Comparison of ENCODE assay signal across 23 mouse cellular contexts in the genomic region with DNA sequence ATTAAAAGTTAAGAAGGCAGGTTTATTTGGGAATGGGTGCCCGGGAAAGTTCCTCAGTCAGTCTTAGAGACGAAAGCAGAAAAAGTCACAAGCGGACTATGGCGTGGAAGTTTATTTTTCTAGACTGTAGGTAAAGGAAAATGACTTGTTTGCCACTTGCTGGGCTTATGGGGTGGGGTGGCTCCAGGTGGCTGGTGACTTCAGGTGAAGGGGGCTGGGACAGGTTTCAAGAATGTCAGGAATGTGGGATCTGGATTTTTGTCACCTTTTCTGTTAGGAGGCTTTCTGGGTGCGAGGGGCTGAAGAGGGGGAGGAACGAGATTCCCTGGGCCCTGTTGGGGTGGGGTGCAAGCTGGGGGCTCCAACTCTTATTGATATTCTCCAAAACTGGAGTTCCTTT. TPM values are rescaled to one million over a fixed set of nuclear protein-coding genes. Genes with fewer than 3 reads are reported as not detected.
DNase-seq lines count a peak whose midpoint lies in the region; ATAC-seq and TF ChIP-seq lines count a peak whose summit lies in the region.
"Had no signal": no experiment of that assay in that cellular context is flagged by ENCODE, and none has a peak within 500 bp of the region (broad histone marks: within the 10 kb centered on the region; RNA-seq: fewer than 3 reads in every experiment).

No protein-coding gene starts in this region.

- TF ChIP-seq CTCF in lung, postnatal 0 days (IDR thresholded peaks at IDR 0.05), result no peak
- no peak for TF ChIP-seq CTCF in ES-Bruce4 (IDR thresholded peaks at IDR 0.05; ENCODE audit: low read depth, low read length)

- no peaks in the 10 kb centered on the region for H3K36me3 ChIP-seq in lung, embryonic 15.5 days
- no peaks in the 10 kb centered on the region for H3K36me3 ChIP-seq in lung, postnatal 0 days (ENCODE audit: insufficient read depth, low read length)
- no peaks in the 10 kb centered on the region for H3K36me3 ChIP-seq in ES-Bruce4 (ENCODE audit: control insufficient read depth, insufficient read depth, low read length, poor library complexity, severe bottlenecking)
- H3K36me3 ChIP-seq: embryonic facial prominence, embryonic 13.5 days; embryonic facial prominence, embryonic 15.5 days; forebrain, embryonic 10.5 days; forebrain, embryonic 12.5 days had no signal

- H3K4me3 ChIP-seq in lung, embryonic 15.5 days, result no peak overlapping the region
- H3K4me3 ChIP-seq in lung, postnatal 0 days (ENCODE audit: low read depth, low read length), result no peak overlapping the region
- H3K4me3 ChIP-seq in ES-Bruce4 (ENCODE audit: low read depth, low read length), result no peak overlapping the region
- H3K4me3 ChIP-seq: embryonic facial prominence, embryonic 13.5 days; embryonic facial prominence, embryonic 15.5 days; erythroblast, embryonic 14.5 days; forebrain, embryonic 10.5 days; forebrain, embryonic 12.5 days had no signal

- 0 out of 2 replicates have a peak, but pooled peaks have one; percentile 42 for ATAC-seq in lung, embryonic 15.5 days (ENCODE audit: borderline replicate concordance, extremely low read depth, low FRiP score, low TSS enrichment)
- ATAC-seq in lung, postnatal 0 days, result no peak
- ATAC-seq: forebrain, embryonic 14.5 days; forebrain, embryonic 16.5 days had no signal

- TF ChIP-seq EP300 in lung, postnatal 0 days (IDR thresholded peaks at IDR 0.05), result no peak
- peak; percentile 63 for TF ChIP-seq EP300 in ES-Bruce4 (IDR thresholded peaks at IDR 0.05; ENCODE audit: insufficient read depth, low read depth, low read length)

- H3K4me1 ChIP-seq in lung, embryonic 15.5 days, result no peaks in the 10 kb centered on the region
- H3K4me1 ChIP-seq in lung, postnatal 0 days (ENCODE audit: insufficient read depth, low read depth, low read length), result no peaks in the 10 kb centered on the region
- no peaks in the 10 kb centered on the region for H3K4me1 ChIP-seq in ES-Bruce4 (ENCODE audit: control insufficient read depth, insufficient read depth, low read length)
- H3K4me1 ChIP-seq: embryonic facial prominence, embryonic 15.5 days; forebrain, embryonic 12.5 days had no signal

- no peaks in the 10 kb centered on the region for H3K27me3 ChIP-seq in lung, embryonic 15.5 days
- H3K27me3 ChIP-seq in lung, postnatal 0 days (replicated peaks; ENCODE audit: insufficient read depth, low read length), result no peaks in the 10 kb centered on the region
- no peaks in the 10 kb centered on the region for H3K27me3 ChIP-seq in ES-Bruce4 (ENCODE audit: control insufficient read depth, insufficient read depth, low read length, poor library complexity, severe bottlenecking)
- H3K27me3 ChIP-seq: embryonic facial prominence, embryonic 13.5 days; embryonic facial prominence, embryonic 15.5 days; forebrain, embryonic 12.5 days had no signal

- no peaks in the 10 kb centered on the region for H3K9me3 ChIP-seq in lung, embryonic 15.5 days
- no peaks in the 10 kb centered on the region for H3K9me3 ChIP-seq in lung, postnatal 0 days (ENCODE audit: low read length)
- no peaks in the 10 kb centered on the region; the same call in 1 of the 2 replicates for H3K9me3 ChIP-seq in ES-Bruce4 (replicated peaks; ENCODE audit: control insufficient read depth, insufficient read depth, low read length, poor library complexity, severe bottlenecking)
- H3K9me3 ChIP-seq: embryonic facial prominence, embryonic 13.5 days; embryonic facial prominence, embryonic 15.5 days; forebrain, embryonic 12.5 days had no signal

- WGBS in lung, embryonic 15.5 days, result 19% methylated on average over 6 of the region's 6 CpGs
- 20% methylated on average over 6 of the region's 6 CpGs for WGBS in lung, postnatal 0 days

- peak overlapping the region; percentile 37 for H3K4me2 ChIP-seq in lung, embryonic 15.5 days
- H3K4me2 ChIP-seq in lung, postnatal 0 days (replicated peaks; ENCODE audit: low read depth, low read length), result peak overlapping the region; percentile 40; the same call in 1 of the 2 replicates
- H3K4me2 ChIP-seq: embryonic facial prominence, embryonic 13.5 days; embryonic facial prominence, embryonic 15.5 days; forebrain, embryonic 12.5 days had no signal

- H3K27ac ChIP-seq in lung, embryonic 15.5 days, result peak overlapping the region; percentile 51; the same call in 1 of the 2 replicates
- H3K27ac ChIP-seq in lung, postnatal 0 days (ENCODE audit: low read length), result no peak overlapping the region
- peak overlapping the region; percentile 88 for H3K27ac ChIP-seq in ES-Bruce4 (ENCODE audit: insufficient read depth, low read length)
- H3K27ac ChIP-seq: embryonic facial prominence, embryonic 13.5 days; embryonic facial prominence, embryonic 15.5 days; forebrain, embryonic 10.5 days; forebrain, embryonic 12.5 days had no signal

- H3K9ac ChIP-seq in lung, embryonic 15.5 days, result no peak overlapping the region
- no peak overlapping the region for H3K9ac ChIP-seq in lung, postnatal 0 days (replicated peaks; ENCODE audit: low read depth)
- peak overlapping the region; percentile 20 for H3K9ac ChIP-seq in ES-Bruce4 (ENCODE audit: low read depth, poor library complexity, severe bottlenecking)
- H3K9ac ChIP-seq: embryonic facial prominence, embryonic 13.5 days; embryonic facial prominence, embryonic 15.5 days; forebrain, embryonic 12.5 days had no signal

- TF ChIP-seq POLR2A in ES-Bruce4 (IDR thresholded peaks at IDR 0.05; ENCODE audit: insufficient read depth, low read length), result no peak

- no peak for DNase-seq in lung, adult 18-20 months
- DNase-seq in lung, postnatal 0 days (ENCODE audit: low spot score), result no peak
- DNase-seq in lung, postnatal 36 days, result no peak
- DNase-seq in kidney, postnatal 10 days, result no peak
- DNase-seq: adrenal gland, adult 2 months; adrenal gland, postnatal 10 days; adrenal gland, postnatal 25 days; cerebellum, adult 11 months; cerebellum, adult 18-20 months; cerebellum, adult 8-10 months; cerebellum, adult 9-11 months; cerebellum, postnatal 14 days; cerebellum, postnatal 36 days; embryo, embryonic 11 days had no signal

RNA-seq across cellular contexts. Expression of a gene that starts 7.4 kb away (rescaled TPM):
- polyA plus RNA-seq in lung, embryonic 15.5 days (2015; fragmentation: Nextera tagmentation; extraction: Ambion mirVana), result 23.8 and 25.7 TPM in 2 replicates
- 12.1 and 12.9 TPM in 2 replicates for polyA plus RNA-seq in lung, postnatal 0 days (2015; fragmentation: Nextera tagmentation; extraction: Ambion mirVana)
- 127 and 133 TPM in 2 replicates for polyA plus RNA-seq in ES-Bruce4 (2011; ENCODE audit: insufficient read depth, insufficient read length, low read depth, missing spikeins)
